Mouse (Mus musculus): ENCODE results near the gene Cd5.

- TF ChIP-seq CTCF (IDR thresholded peaks at IDR 0.05; ENCODE audit: extremely low read depth, insufficient read length, insufficient replicate concordance, low read depth, low read length) (no peak), POLR2A (IDR thresholded peaks at IDR 0.05; ENCODE audit: low read depth, low read length) (no peak)
These were observed 38.1 kb upstream of the Cd5 start for GRCm38 (mm10) chr19:10776906-10777305.
